Mouse (Mus musculus): Measurements from ENCODE around the gene Slc6a16. TPM values are rescaled to one million over a fixed set of nuclear protein-coding genes. Genes with fewer than 3 reads are reported as not detected.

Slc6a16 gene
- polyA plus RNA-seq, 1 experiment: not detected

GRCm38 (mm10) chr7:45234333-45234841, 6.5 kb upstream of the Slc6a16 start:
- H3K4me1 ChIP-seq (ENCODE audit: control insufficient read depth, insufficient read depth, insufficient read length): peaks cover 40% of the 10 kb centered on the region
- H3K27me3 ChIP-seq (ENCODE audit: control insufficient read depth, insufficient read depth, low read length): no peaks in the 10 kb centered on the region
- peaks cover 31% of the 10 kb centered on the region for H3K36me3 ChIP-seq (ENCODE audit: control insufficient read depth, insufficient read depth, low read length)
- H3K27ac ChIP-seq (ENCODE audit: insufficient read depth, low read length): peak overlapping the region; percentile 67
- no peak for DNase-seq (ENCODE audit: low read depth in 1 of 2, low spot score in 2 of 2)
- H3K4me3 ChIP-seq (ENCODE audit: extremely low read depth, insufficient read depth, insufficient read length): peak overlapping the region; percentile 20; the same call in 1 of the 2 replicates
- TF ChIP-seq CTCF (IDR thresholded peaks at IDR 0.05; ENCODE audit: extremely low read depth, insufficient read depth, insufficient read length, insufficient replicate concordance) (no peak), POLR2A (IDR thresholded peaks at IDR 0.05; ENCODE audit: low read depth, low read length) (no peak)
- 83% methylated on average over 29 of the region's 29 CpGs for WGBS

- no peak for TF ChIP-seq POLR2A (IDR thresholded peaks at IDR 0.05; ENCODE audit: low read depth, low read length)
- TF ChIP-seq CTCF (IDR thresholded peaks at IDR 0.05; ENCODE audit: extremely low read depth, insufficient read depth, insufficient read length, insufficient replicate concordance): no peak
- no peak for DNase-seq (ENCODE audit: low read depth in 1 of 2, low spot score in 2 of 2)
- peak overlapping the region; percentile 29; the same call in 1 of the 2 replicates for H3K27ac ChIP-seq (ENCODE audit: insufficient read depth, low read length)
- H3K27me3 ChIP-seq (ENCODE audit: control insufficient read depth, insufficient read depth, low read length): no peaks in the 10 kb centered on the region
- peaks cover 31% of the 10 kb centered on the region for H3K36me3 ChIP-seq (ENCODE audit: control insufficient read depth, insufficient read depth, low read length)
- peaks cover 42% of the 10 kb centered on the region for H3K4me1 ChIP-seq (ENCODE audit: control insufficient read depth, insufficient read depth, insufficient read length)
- H3K4me3 ChIP-seq (ENCODE audit: extremely low read depth, insufficient read depth, insufficient read length): peak overlapping the region; percentile 4; the same call in 1 of the 2 replicates
- 82% methylated on average over 21 of the region's 21 CpGs for WGBS
Measured at GRCm38 (mm10) chr7:45234922-45235571, 5.8 kb upstream of the Slc6a16 start.

GRCm38 (mm10) chr7:45235656-45236180, 5.2 kb upstream of the Slc6a16 start:
- 83% methylated on average over 17 of the region's 17 CpGs for WGBS
- peaks cover 31% of the 10 kb centered on the region for H3K36me3 ChIP-seq (ENCODE audit: control insufficient read depth, insufficient read depth, low read length)
- peak overlapping the region; percentile 12; the same call in 1 of the 2 replicates for H3K4me3 ChIP-seq (ENCODE audit: extremely low read depth, insufficient read depth, insufficient read length)
- no peaks in the 10 kb centered on the region for H3K27me3 ChIP-seq (ENCODE audit: control insufficient read depth, insufficient read depth, low read length)
- peak overlapping the region; percentile 29; the same call in 1 of the 2 replicates for H3K27ac ChIP-seq (ENCODE audit: insufficient read depth, low read length)
- no peak for TF ChIP-seq CTCF (IDR thresholded peaks at IDR 0.05; ENCODE audit: extremely low read depth, insufficient read depth, insufficient read length, insufficient replicate concordance)
- TF ChIP-seq POLR2A (IDR thresholded peaks at IDR 0.05; ENCODE audit: low read depth, low read length): no peak
- no peak for DNase-seq (ENCODE audit: low read depth in 1 of 2, low spot score in 2 of 2)
- peaks cover 49% of the 10 kb centered on the region for H3K4me1 ChIP-seq (ENCODE audit: control insufficient read depth, insufficient read depth, insufficient read length)

GRCm38 (mm10) chr7:45237747-45238699, 2.9 kb upstream of the Slc6a16 start:
- 15% methylated on average over 17 of the region's 17 CpGs for WGBS
- Histone ChIP-seq H3K4me1 (ENCODE audit: control insufficient read depth, insufficient read depth, insufficient read length) (peaks cover 53% of the 10 kb centered on the region), H3K36me3 (ENCODE audit: control insufficient read depth, insufficient read depth, low read length) (peaks cover 31% of the 10 kb centered on the region), H3K27me3 (ENCODE audit: control insufficient read depth, insufficient read depth, low read length) (no peaks in the 10 kb centered on the region), H3K27ac (ENCODE audit: insufficient read depth, low read length) (peak overlapping the region; percentile 98), H3K4me3 (ENCODE audit: extremely low read depth, insufficient read depth, insufficient read length) (peak overlapping the region; percentile 76)
- DNase-seq (ENCODE audit: low read depth in 1 of 2, low spot score in 2 of 2): peak in 1 of 2 experiments; percentile 2
- TF ChIP-seq POLR2A (IDR thresholded peaks at IDR 0.05; ENCODE audit: low read depth, low read length): no peak
- TF ChIP-seq CTCF (IDR thresholded peaks at IDR 0.05; ENCODE audit: extremely low read depth, insufficient read depth, insufficient read length, insufficient replicate concordance): no peak

GRCm38 (mm10) chr7:45238723-45239496, 2.0 kb upstream of the Slc6a16 start, which contains the start of gene Cd37:
Cd37 (minus strand) TSS chr7:45239115.
- Histone ChIP-seq H3K36me3 (ENCODE audit: control insufficient read depth, insufficient read depth, low read length) (peaks cover 26% of the 10 kb centered on the region), H3K4me1 (ENCODE audit: control insufficient read depth, insufficient read depth, insufficient read length) (peaks cover 46% of the 10 kb centered on the region), H3K27me3 (ENCODE audit: control insufficient read depth, insufficient read depth, low read length) (no peaks in the 10 kb centered on the region), H3K4me3 (ENCODE audit: extremely low read depth, insufficient read depth, insufficient read length) (peak within 1 kb of the TSS; percentile 76), H3K27ac (ENCODE audit: insufficient read depth, low read length) (peak within 1 kb of the TSS; percentile 98)
- TF ChIP-seq POLR2A (IDR thresholded peaks at IDR 0.05; ENCODE audit: low read depth, low read length): peak; percentile 66
- TF ChIP-seq CTCF (IDR thresholded peaks at IDR 0.05; ENCODE audit: extremely low read depth, insufficient read depth, insufficient read length, insufficient replicate concordance): no peak
- peak; percentile 76 to 82 for DNase-seq (ENCODE audit: low read depth in 1 of 2, low spot score in 2 of 2)
- 4% methylated on average over 20 of the region's 20 CpGs for WGBS

GRCm38 (mm10) chr7:45240109-45240508, 776 bp upstream of the Slc6a16 start:
- WGBS: 83% methylated on average over 7 of the region's 7 CpGs
- H3K4me1 ChIP-seq (ENCODE audit: control insufficient read depth, insufficient read depth, insufficient read length): peaks cover 38% of the 10 kb centered on the region
- H3K4me3 ChIP-seq (ENCODE audit: extremely low read depth, insufficient read depth, insufficient read length): no peak overlapping the region
- peaks cover 16% of the 10 kb centered on the region for H3K36me3 ChIP-seq (ENCODE audit: control insufficient read depth, insufficient read depth, low read length)
- peak overlapping the region; percentile 98 for H3K27ac ChIP-seq (ENCODE audit: insufficient read depth, low read length)
- no peak for TF ChIP-seq POLR2A (IDR thresholded peaks at IDR 0.05; ENCODE audit: low read depth, low read length)
- TF ChIP-seq CTCF (IDR thresholded peaks at IDR 0.05; ENCODE audit: extremely low read depth, insufficient read depth, insufficient read length, insufficient replicate concordance): no peak
- no peaks in the 10 kb centered on the region; the same call in 1 of the 2 replicates for H3K27me3 ChIP-seq (ENCODE audit: control insufficient read depth, insufficient read depth, low read length)
- no peak for DNase-seq (ENCODE audit: low read depth in 1 of 2, low spot score in 2 of 2)
